ENCODE assay signal across 32 mouse cellular contexts in the genomic region with DNA sequence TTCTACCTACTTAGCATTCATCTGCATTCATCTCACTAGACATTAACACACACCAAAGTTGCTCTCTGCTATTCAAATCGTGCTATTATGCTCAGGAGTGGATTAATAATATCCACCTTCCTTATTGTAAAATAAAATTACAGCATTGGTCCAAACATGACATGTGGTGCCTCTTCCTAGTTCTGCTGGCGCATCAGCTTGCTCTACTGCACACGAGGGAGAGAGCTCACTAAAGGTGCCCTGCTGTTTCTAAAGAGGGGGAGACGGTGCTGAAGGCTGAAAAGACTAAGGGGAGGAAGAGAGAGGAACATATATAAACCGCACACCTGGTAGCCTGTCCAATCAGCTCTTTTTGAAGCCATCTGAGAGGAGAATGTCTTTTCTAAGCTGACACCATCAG. TPM values are rescaled to one million over a fixed set of nuclear protein-coding genes. Genes with fewer than 3 reads are reported as not detected.
A peak's percentile ranks its signal among the peaks of the same experiment; 100 is the strongest.
DNase-seq lines count a peak whose midpoint lies in the region; ATAC-seq lines count a peak whose summit lies in the region.
"Had no signal": no experiment of that assay in that cellular context is flagged by ENCODE, and none has a peak within 500 bp of the region (broad histone marks: within the 10 kb centered on the region; RNA-seq: fewer than 3 reads in every experiment).

No protein-coding gene starts in this region.

- WGBS in forebrain, embryonic 14.5 days = 26% methylated on average over 5 of the region's 5 CpGs
- 41% methylated on average over 5 of the region's 5 CpGs for WGBS in forebrain, embryonic 11.5 days
- WGBS in hindbrain, embryonic 16.5 days = 32% methylated on average over 5 of the region's 5 CpGs
- 44% methylated on average over 5 of the region's 5 CpGs for WGBS in hindbrain, embryonic 12.5 days
- WGBS in neural tube, embryonic 13.5 days = 31% methylated on average over 5 of the region's 5 CpGs
- WGBS in neural tube, embryonic 15.5 days = 22% methylated on average over 5 of the region's 5 CpGs

- peak; percentile 35 for DNase-seq in forebrain, embryonic 14.5 days (ENCODE audit: low spot score)
- no peak for DNase-seq in forebrain, embryonic 11.5 days (ENCODE audit: low spot score)
- no peak for DNase-seq in neural tube, embryonic 10.5 days (ENCODE audit: extremely low spot score, low spot score)
- no peak for DNase-seq in right cerebral cortex, postnatal 36 days (ENCODE audit: low spot score in 2 of 2)
- DNase-seq: adrenal gland, adult 8-10 months; cerebellum, adult 8-10 months; embryo, embryonic 11 days; gastrocnemius, postnatal 14 days; kidney, adult 2 months; kidney, postnatal 4 days; layer of hippocampus, adult 9-11 months; right cerebral cortex, adult 18-20 months; right cerebral cortex, postnatal 4 days; thymus, adult 2 months; thymus, postnatal 36 days had no signal

- H3K36me3 ChIP-seq in forebrain, embryonic 14.5 days (ENCODE audit: control insufficient read depth, insufficient read depth, low read length) = peaks cover 17% of the 10 kb centered on the region; the same call in 1 of the 2 replicates
- no peaks in the 10 kb centered on the region; the same call in 1 of the 2 replicates for H3K36me3 ChIP-seq in forebrain, embryonic 11.5 days (ENCODE audit: control insufficient read depth, insufficient read depth, low read length)
- no peaks in the 10 kb centered on the region for H3K36me3 ChIP-seq in hindbrain, embryonic 16.5 days (ENCODE audit: control insufficient read depth, insufficient read depth, low read length)
- peaks cover 6% of the 10 kb centered on the region for H3K36me3 ChIP-seq in hindbrain, embryonic 12.5 days
- H3K36me3 ChIP-seq in neural tube, embryonic 13.5 days = peaks cover 17% of the 10 kb centered on the region; the same call in 1 of the 2 replicates
- no peaks in the 10 kb centered on the region; the same call in 1 of the 2 replicates for H3K36me3 ChIP-seq in neural tube, embryonic 15.5 days
- H3K36me3 ChIP-seq: embryonic facial prominence, embryonic 12.5 days; G1E; heart, embryonic 10.5 days; heart, embryonic 15.5 days; intestine, embryonic 15.5 days; limb, embryonic 12.5 days; lung, embryonic 15.5 days had no signal

- H3K27me3 ChIP-seq in forebrain, embryonic 14.5 days (replicated peaks; ENCODE audit: control insufficient read depth, insufficient read depth, low read length) = no peaks in the 10 kb centered on the region
- H3K27me3 ChIP-seq in forebrain, embryonic 11.5 days (ENCODE audit: control insufficient read depth, insufficient read depth, low read length) = no peaks in the 10 kb centered on the region
- no peaks in the 10 kb centered on the region for H3K27me3 ChIP-seq in hindbrain, embryonic 16.5 days (replicated peaks; ENCODE audit: control insufficient read depth, insufficient read depth, low read length)
- H3K27me3 ChIP-seq in hindbrain, embryonic 12.5 days = no peaks in the 10 kb centered on the region
- no peaks in the 10 kb centered on the region for H3K27me3 ChIP-seq in neural tube, embryonic 13.5 days
- H3K27me3 ChIP-seq in neural tube, embryonic 15.5 days (replicated peaks) = no peaks in the 10 kb centered on the region
- H3K27me3 ChIP-seq: embryonic facial prominence, embryonic 12.5 days; heart, embryonic 15.5 days; intestine, embryonic 15.5 days; lung, embryonic 15.5 days; midbrain, embryonic 12.5 days had no signal

- H3K4me1 ChIP-seq in forebrain, embryonic 14.5 days (ENCODE audit: control insufficient read depth, insufficient read depth, low read length) = peaks cover 5% of the 10 kb centered on the region; the same call in 1 of the 2 replicates
- H3K4me1 ChIP-seq in forebrain, embryonic 11.5 days (replicated peaks; ENCODE audit: control insufficient read depth, insufficient read depth, low read length) = peaks cover 9% of the 10 kb centered on the region
- peaks cover 5% of the 10 kb centered on the region for H3K4me1 ChIP-seq in hindbrain, embryonic 16.5 days (ENCODE audit: control insufficient read depth, insufficient read depth, low read depth, low read length)
- H3K4me1 ChIP-seq in hindbrain, embryonic 12.5 days = peaks cover 6% of the 10 kb centered on the region; the same call in 1 of the 2 replicates
- peaks cover 51% of the 10 kb centered on the region for H3K4me1 ChIP-seq in neural tube, embryonic 13.5 days (replicated peaks)
- H3K4me1 ChIP-seq in neural tube, embryonic 15.5 days = peaks cover 19% of the 10 kb centered on the region
- H3K4me1 ChIP-seq: embryonic facial prominence, embryonic 12.5 days; heart, embryonic 10.5 days; heart, embryonic 15.5 days; intestine, embryonic 15.5 days; limb, embryonic 12.5 days; lung, embryonic 15.5 days had no signal

- H3K9me3 ChIP-seq in forebrain, embryonic 14.5 days (replicated peaks; ENCODE audit: control insufficient read depth, low read length) = no peaks in the 10 kb centered on the region
- H3K9me3 ChIP-seq in forebrain, embryonic 11.5 days (ENCODE audit: control insufficient read depth, low read length) = no peaks in the 10 kb centered on the region
- H3K9me3 ChIP-seq in hindbrain, embryonic 16.5 days (ENCODE audit: control insufficient read depth, low read length) = no peaks in the 10 kb centered on the region
- H3K9me3 ChIP-seq in hindbrain, embryonic 12.5 days (replicated peaks) = no peaks in the 10 kb centered on the region
- no peaks in the 10 kb centered on the region for H3K9me3 ChIP-seq in neural tube, embryonic 13.5 days
- no peaks in the 10 kb centered on the region for H3K9me3 ChIP-seq in neural tube, embryonic 15.5 days (replicated peaks)
- H3K9me3 ChIP-seq: embryonic facial prominence, embryonic 12.5 days; heart, embryonic 10.5 days; heart, embryonic 15.5 days; intestine, embryonic 15.5 days; limb, embryonic 12.5 days; lung, embryonic 15.5 days; midbrain, embryonic 12.5 days had no signal

- H3K4me3 ChIP-seq in forebrain, embryonic 14.5 days (ENCODE audit: low read depth, low read length) = no peak overlapping the region
- H3K4me3 ChIP-seq in forebrain, embryonic 11.5 days (ENCODE audit: low read depth, low read length) = no peak overlapping the region
- no peak overlapping the region for H3K4me3 ChIP-seq in hindbrain, embryonic 16.5 days (ENCODE audit: low read length)
- no peak overlapping the region for H3K4me3 ChIP-seq in hindbrain, embryonic 12.5 days
- H3K4me3 ChIP-seq in neural tube, embryonic 13.5 days = no peak overlapping the region
- no peak overlapping the region for H3K4me3 ChIP-seq in neural tube, embryonic 15.5 days (replicated peaks)
- H3K4me3 ChIP-seq: embryonic facial prominence, embryonic 12.5 days; heart, embryonic 10.5 days; heart, embryonic 15.5 days; intestine, embryonic 15.5 days; limb, embryonic 12.5 days; lung, embryonic 15.5 days; midbrain, embryonic 12.5 days; myocyte had no signal

- H3K27ac ChIP-seq in forebrain, embryonic 14.5 days (ENCODE audit: low read depth, low read length) = no peak overlapping the region
- H3K27ac ChIP-seq in forebrain, embryonic 11.5 days (ENCODE audit: low read depth, low read length) = no peak overlapping the region
- H3K27ac ChIP-seq in hindbrain, embryonic 16.5 days (ENCODE audit: low read depth, low read length) = no peak overlapping the region
- no peak overlapping the region for H3K27ac ChIP-seq in hindbrain, embryonic 12.5 days
- H3K27ac ChIP-seq in neural tube, embryonic 13.5 days (replicated peaks) = 0 out of 2 replicates have a peak overlapping the region, but pooled peaks have one; percentile 9
- no peak overlapping the region for H3K27ac ChIP-seq in neural tube, embryonic 15.5 days (replicated peaks)
- H3K27ac ChIP-seq: embryonic facial prominence, embryonic 12.5 days; heart, embryonic 10.5 days; heart, embryonic 15.5 days; hindbrain, postnatal 0 days; intestine, embryonic 15.5 days; kidney, postnatal 0 days; limb, embryonic 12.5 days; lung, embryonic 15.5 days; midbrain, embryonic 12.5 days had no signal

- no peak overlapping the region for H3K4me2 ChIP-seq in forebrain, embryonic 14.5 days (ENCODE audit: low read length)
- H3K4me2 ChIP-seq in forebrain, embryonic 11.5 days (ENCODE audit: low read depth, low read length, severe bottlenecking) = no peak overlapping the region
- no peak overlapping the region for H3K4me2 ChIP-seq in hindbrain, embryonic 16.5 days (ENCODE audit: low read length)
- no peak overlapping the region for H3K4me2 ChIP-seq in hindbrain, embryonic 12.5 days (replicated peaks)
- H3K4me2 ChIP-seq in neural tube, embryonic 13.5 days = no peak overlapping the region
- no peak overlapping the region for H3K4me2 ChIP-seq in neural tube, embryonic 15.5 days
- H3K4me2 ChIP-seq: embryonic facial prominence, embryonic 12.5 days; heart, embryonic 15.5 days; intestine, embryonic 15.5 days; limb, embryonic 12.5 days; liver, embryonic 11.5 days; lung, embryonic 15.5 days; midbrain, embryonic 12.5 days had no signal

- H3K9ac ChIP-seq in forebrain, embryonic 14.5 days (ENCODE audit: low read length) = no peak overlapping the region
- no peak overlapping the region for H3K9ac ChIP-seq in forebrain, embryonic 11.5 days (ENCODE audit: low read length)
- H3K9ac ChIP-seq in hindbrain, embryonic 16.5 days (ENCODE audit: low read depth, low read length) = no peak overlapping the region
- H3K9ac ChIP-seq in hindbrain, embryonic 12.5 days = no peak overlapping the region
- no peak overlapping the region for H3K9ac ChIP-seq in neural tube, embryonic 13.5 days
- H3K9ac ChIP-seq in neural tube, embryonic 15.5 days (replicated peaks) = no peak overlapping the region
- H3K9ac ChIP-seq: embryonic facial prominence, embryonic 12.5 days; heart, embryonic 15.5 days; intestine, embryonic 15.5 days; limb, embryonic 12.5 days; lung, embryonic 15.5 days; midbrain, embryonic 12.5 days had no signal

- ATAC-seq in forebrain, embryonic 14.5 days = peak; percentile 57
- ATAC-seq in forebrain, embryonic 11.5 days (replicated peaks; ENCODE audit: low FRiP score) = no peak
- 0 out of 2 replicates have a peak, but pooled peaks have one; percentile 37 for ATAC-seq in hindbrain, embryonic 16.5 days
- no peak for ATAC-seq in hindbrain, embryonic 12.5 days (ENCODE audit: low FRiP score)
- peak; percentile 60 for ATAC-seq in neural tube, embryonic 13.5 days (ENCODE audit: low read depth)
- ATAC-seq in neural tube, embryonic 15.5 days (ENCODE audit: low FRiP score) = peak; percentile 36; the same call in 1 of the 2 replicates
- ATAC-seq: hindbrain, postnatal 0 days; intestine, embryonic 15.5 days had no signal

RNA-seq across cellular contexts. Expression of gene Elavl2, which starts 38.1 kb away (rescaled TPM):
- polyA plus RNA-seq in forebrain, embryonic 14.5 days (2014; fragmentation: Nextera tagmentation; extraction: Ambion mirVana) = 134 and 140 TPM in 2 replicates
- 76.1 and 87.1 TPM in 2 replicates for polyA plus RNA-seq in forebrain, embryonic 11.5 days (2014; fragmentation: Nextera tagmentation; extraction: Ambion mirVana)
- 148 and 151 TPM in 2 replicates for polyA plus RNA-seq in hindbrain, embryonic 16.5 days (2015; fragmentation: Nextera tagmentation; extraction: Ambion mirVana)
- 102 and 110 TPM in 2 replicates for polyA plus RNA-seq in hindbrain, embryonic 12.5 days (2016; fragmentation: Nextera tagmentation; extraction: Ambion mirVana)
- 150 and 162 TPM in 2 replicates for polyA plus RNA-seq in neural tube, embryonic 13.5 days (2015; fragmentation: Nextera tagmentation; extraction: Ambion mirVana)
- polyA plus RNA-seq in neural tube, embryonic 15.5 days (2015; fragmentation: Nextera tagmentation; extraction: Ambion mirVana) = 130 and 158 TPM in 2 replicates
- polyA plus RNA-seq: G1E; spleen, adult 2 months had no signal

Comparison
In these comparisons a context has a peak if more than half of its experiments do, and no peak if none do; other contexts are left out.
1. ATAC-seq: peak in forebrain, embryonic 14.5 days (single experiment), hindbrain, embryonic 16.5 days (single experiment), neural tube, embryonic 13.5 days (single experiment) and neural tube, embryonic 15.5 days (single experiment); none in forebrain, embryonic 11.5 days (single experiment) and hindbrain, embryonic 12.5 days (single experiment).